Mouse (Mus musculus) olfactory bulb, adult 2 months (tissue): ENCODE measurements around the gene Tfdp2.

Source experiments
- CTCF ChIP-seq: fragments of 200-500 bp; IDR thresholded peaks from 2 replicates; pipeline ENCODE4 v1.5.1; 2012; ENCODE audit warnings: low read depth, mild to moderate bottlenecking, low read length, moderate library complexity; ENCODE audit not compliant: insufficient read depth
- POLR2A ChIP-seq: fragments of 200-500 bp; IDR thresholded peaks from 2 replicates; pipeline ENCODE4 v1.6.1; 2012; ENCODE audit warnings: mild to moderate bottlenecking, low read depth, low read length, moderate library complexity; ENCODE audit not compliant: insufficient read depth

- TF ChIP-seq CTCF (no peak), POLR2A (no peak)
Measured at GRCm38 (mm10) chr9:96243915-96244314, 47.8 kb downstream of the Tfdp2 start.
